Mouse (Mus musculus) heart, embryonic 12.5 days (tissue): Measurements from ENCODE around the gene Kif3a. TPM values are rescaled to one million over a fixed set of nuclear protein-coding genes. Genes with fewer than 3 reads are reported as not detected.

Experiments
- ATAC-seq: fragments of 200-750 bp; cut with Nextera tagmentation; 2 replicates; pipeline ENCODE4 v1.8.0; 2017; ENCODE audit warnings: moderate TSS enrichment, moderate library complexity; ENCODE audit not compliant: insufficient number of reproducible peaks, low FRiP score
- H3K27ac ChIP-seq: fragments of 300-500 bp; sonication (generic); 2 replicates; pipeline ENCODE4 v1.5.1; 2016; ENCODE audit warnings: mild to moderate bottlenecking, moderate library complexity; ENCODE audit not compliant: poor library complexity, severe bottlenecking
- H3K27me3 ChIP-seq: fragments of 300-500 bp; sonication (generic); replicated peaks from 2 replicates; pipeline ENCODE4 v1.6.1; 2016; ENCODE audit warnings: mild to moderate bottlenecking, moderate library complexity
- H3K36me3 ChIP-seq: fragments of 300-500 bp; sonication (generic); 2 replicates; pipeline ENCODE4 v1.6.1; 2016; ENCODE audit warnings: mild to moderate bottlenecking, moderate library complexity
- H3K4me1 ChIP-seq: fragments of 300-500 bp; sonication (generic); replicated peaks from 2 replicates; pipeline ENCODE4 v1.6.1; 2016; ENCODE audit warnings: mild to moderate bottlenecking
- H3K4me2 ChIP-seq: fragments of 300-500 bp; sonication (generic); 2 replicates; pipeline ENCODE4 v1.6.1; 2016; ENCODE audit warnings: mild to moderate bottlenecking, moderate library complexity
- H3K4me3 ChIP-seq: fragments of 300-500 bp; sonication (generic); 2 replicates; pipeline ENCODE4 v1.5.1; 2016; ENCODE audit warnings: mild to moderate bottlenecking
- H3K9ac ChIP-seq: fragments of 300-500 bp; sonication (generic); 2 replicates; pipeline ENCODE4 v1.6.1; 2016; ENCODE audit warnings: mild to moderate bottlenecking, moderate library complexity
- H3K9me3 ChIP-seq: fragments of 300-500 bp; sonication (generic); replicated peaks from 2 replicates; pipeline ENCODE4 v1.6.1; 2016; ENCODE audit warnings: mild to moderate bottlenecking, moderate library complexity
- WGBS: fragments of 180-500 bp; shearing (Covaris S2); methylation state at CpG from one replicate; pipeline ENCODE4 v1.1.7; 2016; 5-methylcytosine and 5-hydroxymethylcytosine counted together
- polyA plus RNA-seq: library from polyadenylated mRNA; unstranded; fragments of >200 nt; fragmentation: Nextera tagmentation; extraction: Ambion mirVana; gene quantifications from 2 replicates; pipeline ENCODE4 v1.2.1, GENCODE M21; 2016

Kif3a gene
- polyA plus RNA-seq, 1 experiment from 2014 or later, result 36.1 TPM

GRCm38 (mm10) chr11:53627859-53628258 is 60.7 kb downstream of the Kif3a start:
- Histone ChIP-seq H3K4me2 (no peak overlapping the region), H3K4me3 (no peak overlapping the region), H3K27ac (no peak overlapping the region), H3K9ac (no peak overlapping the region), H3K4me1 (peaks cover 10% of the 10 kb centered on the region), H3K27me3 (peaks cover 3% of the 10 kb centered on the region), H3K9me3 (no peaks in the 10 kb centered on the region; the same call in 1 of the 2 replicates), H3K36me3 (no peaks in the 10 kb centered on the region)
- peak; percentile 65; the same call in 1 of the 2 replicates for ATAC-seq
- 11% methylated on average over 1 of the region's 1 CpGs for WGBS

- Histone ChIP-seq H3K4me1 (peaks cover 17% of the 10 kb centered on the region), H3K27ac (no peak overlapping the region), H3K9ac (no peak overlapping the region), H3K4me2 (no peak overlapping the region), H3K4me3 (no peak overlapping the region), H3K9me3 (no peaks in the 10 kb centered on the region), H3K27me3 (peaks cover 22% of the 10 kb centered on the region), H3K36me3 (no peaks in the 10 kb centered on the region)
- ATAC-seq, result no peak
- WGBS, result 68% methylated on average over 14 of the region's 14 CpGs
Observed at GRCm38 (mm10) chr11:53632122-53632733, 65.0 kb downstream of the Kif3a start.

- no peaks in the 10 kb centered on the region for H3K36me3 ChIP-seq
- H3K9ac ChIP-seq, result no peak overlapping the region
- H3K27ac ChIP-seq, result no peak overlapping the region
- no peaks in the 10 kb centered on the region for H3K9me3 ChIP-seq
- H3K4me2 ChIP-seq, result no peak overlapping the region
- 83% methylated on average over 7 of the region's 7 CpGs for WGBS
- H3K4me1 ChIP-seq, result peaks cover 16% of the 10 kb centered on the region
- no peak for ATAC-seq
- H3K4me3 ChIP-seq, result no peak overlapping the region
- peaks cover 26% of the 10 kb centered on the region for H3K27me3 ChIP-seq
Observed at GRCm38 (mm10) chr11:53633644-53634043, 66.5 kb downstream of the Kif3a start.

DNA sequence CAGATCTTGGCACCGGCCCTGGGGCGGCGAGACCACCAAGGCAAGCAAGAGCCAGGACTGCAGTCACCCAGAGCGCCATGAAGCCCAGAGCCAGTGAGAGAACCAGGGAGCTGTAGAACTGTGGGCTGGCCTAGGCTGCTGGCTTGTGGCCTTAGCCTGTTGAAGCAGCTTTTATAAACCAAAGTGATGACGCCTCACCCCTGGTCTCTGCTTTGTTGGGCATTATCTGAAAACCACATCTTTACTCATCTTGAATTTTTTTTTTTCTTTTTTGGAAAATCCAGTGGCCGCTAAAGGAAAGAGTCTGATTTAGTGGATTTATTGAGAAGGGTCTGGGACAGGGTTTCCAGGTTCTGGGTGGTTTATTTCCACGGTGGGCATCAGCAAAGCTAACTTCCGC is 67.4 kb downstream of the Kif3a start, which contains the start of gene Il13:
TSS of gene Il13 (minus strand) at position 147 of the 400 bp plus-strand sequence.
- Histone ChIP-seq H3K27me3 (peaks cover 26% of the 10 kb centered on the region), H3K9me3 (no peaks in the 10 kb centered on the region), H3K27ac (no peak within 1 kb of the TSS), H3K36me3 (no peaks in the 10 kb centered on the region), H3K9ac (no peak within 1 kb of the TSS), H3K4me3 (no peak within 1 kb of the TSS), H3K4me1 (peaks cover 16% of the 10 kb centered on the region), H3K4me2 (no peak within 1 kb of the TSS)
- no peak for ATAC-seq
- WGBS, result 89% methylated on average over 8 of the region's 8 CpGs

DNA sequence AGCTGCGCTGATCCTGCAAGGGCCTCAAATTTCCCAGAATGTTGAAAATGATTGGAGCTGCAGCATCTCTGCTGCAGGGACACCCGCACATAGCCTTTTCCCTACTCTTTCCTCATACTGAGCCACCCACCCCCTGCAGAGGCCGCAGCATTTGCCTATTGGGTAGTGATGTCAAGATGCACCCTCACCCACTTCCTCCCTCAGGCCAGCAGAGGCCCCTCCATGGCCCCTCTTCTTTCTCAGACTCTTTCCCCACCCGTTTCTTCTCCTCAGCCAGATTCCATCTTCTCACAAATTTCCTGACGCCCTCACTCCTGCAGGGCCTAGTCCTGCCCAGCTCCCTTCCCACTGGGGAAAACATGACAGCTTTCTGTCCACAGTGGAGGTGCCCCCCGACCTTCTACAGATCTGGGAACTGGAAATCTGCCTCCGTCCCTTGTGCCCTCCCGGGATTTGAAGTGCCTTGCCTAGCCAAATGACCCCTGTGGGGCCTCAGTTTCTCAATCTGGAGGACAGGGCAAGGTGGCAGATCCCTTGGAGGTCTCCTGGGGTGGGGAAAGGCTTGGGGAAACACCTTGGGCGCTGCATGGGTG is 68.5 kb downstream of the Kif3a start:
- Histone ChIP-seq H3K9me3 (no peaks in the 10 kb centered on the region), H3K9ac (peak overlapping the region; percentile 63), H3K27ac (no peak overlapping the region), H3K4me1 (peaks cover 16% of the 10 kb centered on the region), H3K27me3 (peaks cover 26% of the 10 kb centered on the region), H3K4me2 (peak overlapping the region; percentile 88), H3K4me3 (peak overlapping the region; percentile 47), H3K36me3 (no peaks in the 10 kb centered on the region)
- no peak for ATAC-seq
- 34% methylated on average over 9 of the region's 9 CpGs for WGBS

GRCm38 (mm10) chr11:53636183-53636646 is 69.0 kb downstream of the Kif3a start:
- 2% methylated on average over 35 of the region's 40 CpGs for WGBS
- Histone ChIP-seq H3K4me1 (peaks cover 16% of the 10 kb centered on the region), H3K9me3 (no peaks in the 10 kb centered on the region), H3K27ac (no peak overlapping the region), H3K36me3 (no peaks in the 10 kb centered on the region), H3K27me3 (peaks cover 26% of the 10 kb centered on the region), H3K4me3 (peak overlapping the region; percentile 47), H3K9ac (peak overlapping the region; percentile 63), H3K4me2 (peak overlapping the region; percentile 88)
- ATAC-seq, result no peak

- peaks cover 26% of the 10 kb centered on the region for H3K27me3 ChIP-seq
- H3K4me1 ChIP-seq, result peaks cover 16% of the 10 kb centered on the region
- no peaks in the 10 kb centered on the region for H3K36me3 ChIP-seq
- H3K4me3 ChIP-seq, result no peak overlapping the region
- WGBS, result 18% methylated on average over 21 of the region's 21 CpGs
- no peak for ATAC-seq
- H3K9me3 ChIP-seq, result no peaks in the 10 kb centered on the region
- no peak overlapping the region for H3K27ac ChIP-seq
- H3K4me2 ChIP-seq, result peak overlapping the region; percentile 47
- no peak overlapping the region for H3K9ac ChIP-seq
Observed at GRCm38 (mm10) chr11:53637046-53637802, 70.0 kb downstream of the Kif3a start.

DNA sequence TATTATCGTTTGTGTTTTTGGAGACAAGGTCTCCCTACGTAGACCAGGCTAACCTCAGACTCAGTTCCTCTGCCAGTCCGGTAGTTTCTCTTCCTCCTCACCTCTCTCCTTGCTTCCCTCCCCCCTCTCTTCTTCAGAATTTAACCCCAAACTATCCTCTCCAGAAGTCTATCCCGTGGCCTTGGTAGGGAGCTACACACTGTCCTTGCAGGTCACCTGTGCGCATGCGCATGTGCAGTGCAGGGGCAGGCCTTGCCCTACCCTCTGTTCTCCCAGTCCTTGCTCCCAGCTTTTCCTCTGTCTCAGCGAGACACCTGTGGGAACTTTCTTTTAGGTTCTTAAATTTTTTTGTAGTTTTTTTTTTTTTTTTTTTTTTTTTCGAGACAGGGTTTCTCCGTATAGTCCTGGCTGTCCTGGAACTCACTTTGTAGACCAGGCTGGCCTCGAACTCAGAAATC is 70.7 kb downstream of the Kif3a start:
- Histone ChIP-seq H3K4me3 (no peak overlapping the region), H3K9me3 (no peaks in the 10 kb centered on the region), H3K27ac (no peak overlapping the region), H3K27me3 (peaks cover 26% of the 10 kb centered on the region), H3K36me3 (no peaks in the 10 kb centered on the region), H3K4me2 (no peak overlapping the region), H3K9ac (no peak overlapping the region), H3K4me1 (peaks cover 16% of the 10 kb centered on the region)
- WGBS, result 76% methylated on average over 10 of the region's 10 CpGs
- ATAC-seq, result no peak

DNA sequence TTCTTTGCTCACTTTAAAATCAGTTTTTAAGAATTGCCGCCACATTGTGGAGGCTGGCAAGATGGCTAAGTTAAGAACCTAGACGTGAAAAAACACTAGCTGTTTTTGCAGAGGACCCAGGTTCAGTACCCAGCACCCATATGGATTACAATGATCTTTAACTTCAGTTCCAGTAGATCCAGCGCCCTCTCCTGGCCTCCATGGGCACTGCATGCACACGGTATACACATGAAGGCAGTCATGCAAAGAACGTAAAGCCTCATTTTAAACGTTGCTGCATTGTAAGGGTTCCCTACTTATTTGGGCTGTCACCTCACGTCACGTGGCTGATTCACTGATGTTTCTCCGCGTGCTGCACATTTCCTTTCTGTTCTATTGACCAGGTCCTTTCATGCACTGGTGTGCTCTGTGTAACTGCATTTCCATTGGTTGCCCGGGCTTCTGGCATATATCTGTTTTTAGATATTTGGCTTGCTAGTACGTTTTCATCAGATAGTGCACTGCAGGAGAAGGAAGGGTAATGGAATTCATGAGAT is 75.6 kb downstream of the Kif3a start:
- Histone ChIP-seq H3K4me1 (peaks cover 4% of the 10 kb centered on the region; the same call in 1 of the 2 replicates), H3K4me3 (no peak overlapping the region), H3K9ac (no peak overlapping the region), H3K36me3 (no peaks in the 10 kb centered on the region), H3K27ac (no peak overlapping the region), H3K4me2 (no peak overlapping the region), H3K27me3 (peaks cover 1% of the 10 kb centered on the region), H3K9me3 (no peaks in the 10 kb centered on the region)
- ATAC-seq, result no peak
- WGBS, result 56% methylated on average over 12 of the region's 12 CpGs

GRCm38 (mm10) chr11:53644017-53644416 is 76.8 kb downstream of the Kif3a start:
- Histone ChIP-seq H3K4me3 (no peak overlapping the region), H3K9me3 (no peaks in the 10 kb centered on the region), H3K4me1 (peaks cover 4% of the 10 kb centered on the region; the same call in 1 of the 2 replicates), H3K27ac (no peak overlapping the region), H3K27me3 (no peaks in the 10 kb centered on the region), H3K9ac (no peak overlapping the region), H3K4me2 (no peak overlapping the region), H3K36me3 (no peaks in the 10 kb centered on the region)
- ATAC-seq, result no peak
- WGBS, result 81% methylated on average over 5 of the region's 5 CpGs

DNA sequence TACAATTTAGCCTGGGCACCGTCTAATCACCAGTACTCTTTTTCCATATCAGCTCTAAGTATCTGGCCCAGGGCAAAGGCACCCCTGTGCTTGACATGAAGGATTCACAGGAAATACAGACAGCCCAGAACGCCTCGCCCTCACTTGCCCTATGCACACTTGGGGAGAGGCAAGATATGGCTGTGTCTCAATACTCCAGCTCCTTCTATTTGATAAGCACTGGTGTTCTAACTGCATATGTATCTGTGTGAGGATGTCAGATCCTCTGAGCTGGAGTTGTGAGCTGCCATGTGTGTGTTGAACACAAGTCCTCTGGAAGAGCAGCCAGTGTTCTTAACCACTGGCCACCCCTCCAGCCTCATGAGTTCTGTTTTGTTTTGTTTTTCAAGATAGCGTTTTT is 84.3 kb downstream of the Kif3a start:
- WGBS, result 81% methylated on average over 4 of the region's 4 CpGs
- no peak overlapping the region for H3K9ac ChIP-seq
- H3K4me1 ChIP-seq, result peaks cover 16% of the 10 kb centered on the region
- no peaks in the 10 kb centered on the region for H3K9me3 ChIP-seq
- no peak overlapping the region for H3K4me2 ChIP-seq
- H3K4me3 ChIP-seq, result no peak overlapping the region
- no peak for ATAC-seq
- H3K27me3 ChIP-seq, result no peaks in the 10 kb centered on the region
- peaks cover 33% of the 10 kb centered on the region for H3K36me3 ChIP-seq
- H3K27ac ChIP-seq, result no peak overlapping the region
